Mouse (Mus musculus) stomach, postnatal 0 days (tissue): ENCODE measurements at regions not wholly inside any gene's neighbourhood (a gene's known extent, or its start where the extent isn't known, plus 50 kb on each side); places are given as distances from the start of the nearest gene placed in this dataset.
A peak's percentile ranks its signal among the peaks of the same experiment; 100 is the strongest.
"Not testable (repeated sequence)": the region's sequence is repeated elsewhere in the genome, so short reads cannot be mapped to it uniquely, and the experiment has no call there.

ENCODE experiments used
- ATAC-seq: fragments of 200-750 bp; cut with Nextera tagmentation; 2 replicates; pipeline ENCODE4 v1.8.0; 2017; ENCODE audit not compliant: low FRiP score, low TSS enrichment
- DNase-seq: peaks from one replicate; pipeline ENCODE4 v3.0.0-alpha.2; 2016; ENCODE audit warnings: low spot score
- H3K27ac ChIP-seq: fragments of 300-500 bp; sonication (generic); replicated peaks from 2 replicates; pipeline ENCODE4 v1.5.1; 2014; ENCODE audit warnings: mild to moderate bottlenecking, control low read depth
- H3K27me3 ChIP-seq: fragments of 300-500 bp; sonication (generic); 2 replicates; pipeline ENCODE4 v1.6.1; 2014; ENCODE audit warnings: low read length; ENCODE audit not compliant: control insufficient read depth, insufficient read depth
- H3K36me3 ChIP-seq: fragments of 300-500 bp; sonication (generic); 2 replicates; pipeline ENCODE4 v1.6.1; 2014; ENCODE audit warnings: low read length, mixed read lengths; ENCODE audit not compliant: control insufficient read depth, insufficient read depth
- H3K4me1 ChIP-seq: fragments of 300-500 bp; sonication (generic); replicated peaks from 2 replicates; pipeline ENCODE4 v1.6.1; 2014; ENCODE audit warnings: antibody characterized with exemption; ENCODE audit not compliant: control insufficient read depth, insufficient read depth
- H3K4me2 ChIP-seq: fragments of 300-500 bp; sonication (generic); replicated peaks from 2 replicates; pipeline ENCODE4 v1.6.1; 2014; ENCODE audit warnings: low read depth, mild to moderate bottlenecking, control low read depth, moderate library complexity
- H3K4me3 ChIP-seq: fragments of 300-500 bp; sonication (generic); 2 replicates; pipeline ENCODE4 v1.5.1; 2014; ENCODE audit warnings: low read depth, low read length, control low read depth
- H3K9ac ChIP-seq: fragments of 300-500 bp; sonication (generic); 2 replicates; pipeline ENCODE4 v1.6.1; 2014; ENCODE audit warnings: mild to moderate bottlenecking, low read length, control low read depth, mixed read lengths
- H3K9me3 ChIP-seq: fragments of 300-500 bp; sonication (generic); 2 replicates; pipeline ENCODE4 v1.6.1; 2016; ENCODE audit warnings: low read length; ENCODE audit not compliant: control insufficient read depth
- CTCF ChIP-seq: IDR thresholded peaks from 2 replicates; pipeline ENCODE4 v1.5.1; 2016; ENCODE audit warnings: antibody characterized with exemption, low read depth, mild to moderate bottlenecking, moderate library complexity
- EP300 ChIP-seq: optimal IDR thresholded peaks from 2 replicates; pipeline ENCODE3; 2016; ENCODE audit warnings: antibody characterized with exemption
- WGBS: fragments of 180-500 bp; shearing (Covaris S2); extraction: QIAGEN DNeasy Blood & Tissue Kit; methylation state at CpG from one replicate; pipeline ENCODE4 v1.1.7; 2014; 5-methylcytosine and 5-hydroxymethylcytosine counted together

GRCm38 (mm10) chr7:75394866-75395580 is 60.3 kb upstream of the Akap13 start:
- Histone ChIP-seq H3K4me2 (no peak overlapping the region), H3K27me3 (no peaks in the 10 kb centered on the region), H3K27ac (peak overlapping the region; percentile 30), H3K36me3 (no peaks in the 10 kb centered on the region), H3K4me3 (no peak overlapping the region), H3K4me1 (no peaks in the 10 kb centered on the region), H3K9me3 (no peaks in the 10 kb centered on the region), H3K9ac (no peak overlapping the region)
- DNase-seq (no peak), ATAC-seq (no peak)
- no peak for TF ChIP-seq CTCF
- WGBS = 37% methylated on average over 8 of the region's 8 CpGs

- Histone ChIP-seq H3K9me3 (no peaks in the 10 kb centered on the region), H3K27me3 (no peaks in the 10 kb centered on the region), H3K4me1 (no peaks in the 10 kb centered on the region), H3K36me3 (no peaks in the 10 kb centered on the region), H3K4me3 (no peak overlapping the region), H3K9ac (no peak overlapping the region), H3K27ac (peak overlapping the region; percentile 79), H3K4me2 (peak overlapping the region; percentile 31)
- TF ChIP-seq CTCF (no peak), EP300 (no peak)
- DNase-seq = peak; percentile 89
- WGBS = 7% methylated on average over 7 of the region's 7 CpGs
- ATAC-seq = peak; percentile 82
These were observed 57.8 kb upstream of the Akap13 start for GRCm38 (mm10) chr7:75397559-75397958.

GRCm38 (mm10) chr7:75398480-75398879 is 56.9 kb upstream of the Akap13 start:
- not testable (repeated sequence) for H3K9ac ChIP-seq, H3K4me1 ChIP-seq, H3K4me2 ChIP-seq, DNase-seq, ATAC-seq, H3K36me3 ChIP-seq, H3K4me3 ChIP-seq, H3K27me3 ChIP-seq, H3K27ac ChIP-seq, H3K9me3 ChIP-seq
- 51% methylated on average over 2 of the region's 2 CpGs for WGBS

- no peaks in the 10 kb centered on the region for H3K4me1 ChIP-seq
- H3K9ac ChIP-seq = no peak overlapping the region
- H3K4me2 ChIP-seq = no peak overlapping the region
- H3K27ac ChIP-seq = peak overlapping the region; percentile 74
- peak; percentile 92 for ATAC-seq
- no peaks in the 10 kb centered on the region for H3K27me3 ChIP-seq
- WGBS = 36% methylated on average over 7 of the region's 7 CpGs
- peak; percentile 71 for DNase-seq
- H3K9me3 ChIP-seq = no peaks in the 10 kb centered on the region
- TF ChIP-seq CTCF (peak; percentile 88), EP300 (peak; percentile 44)
- no peaks in the 10 kb centered on the region for H3K36me3 ChIP-seq
- no peak overlapping the region for H3K4me3 ChIP-seq
These were observed 56.2 kb upstream of the Akap13 start for GRCm38 (mm10) chr7:75398904-75399724.

- Histone ChIP-seq H3K4me1 (no peaks in the 10 kb centered on the region), H3K36me3 (no peaks in the 10 kb centered on the region), H3K27me3 (no peaks in the 10 kb centered on the region), H3K27ac (no peak overlapping the region), H3K9me3 (no peaks in the 10 kb centered on the region), H3K4me3 (no peak overlapping the region), H3K4me2 (no peak overlapping the region), H3K9ac (no peak overlapping the region)
- 55% methylated on average over 2 of the region's 2 CpGs for WGBS
- ATAC-seq (no peak), DNase-seq (no peak)
- no peak for TF ChIP-seq CTCF
- no peak for TF ChIP-seq EP300
These were observed 54.9 kb upstream of the Akap13 start for GRCm38 (mm10) chr7:75400471-75400870.

GRCm38 (mm10) chr7:75404955-75405354 is 50.4 kb upstream of the Akap13 start:
- no peak overlapping the region for H3K27ac ChIP-seq
- H3K9me3 ChIP-seq = no peaks in the 10 kb centered on the region
- 62% methylated on average over 3 of the region's 3 CpGs for WGBS
- no peaks in the 10 kb centered on the region for H3K36me3 ChIP-seq
- no peak overlapping the region for H3K9ac ChIP-seq
- H3K4me3 ChIP-seq = no peak overlapping the region
- no peak for TF ChIP-seq CTCF
- TF ChIP-seq EP300 = no peak
- no peak overlapping the region for H3K4me2 ChIP-seq
- no peak for DNase-seq
- no peaks in the 10 kb centered on the region for H3K4me1 ChIP-seq
- no peaks in the 10 kb centered on the region for H3K27me3 ChIP-seq
- ATAC-seq = no peak
